Mouse (Mus musculus) bone marrow macrophage, adult 2 months (primary cell): ENCODE measurements around the gene Psrc1.

Experiments
- CTCF ChIP-seq: IDR thresholded peaks from 2 replicates; pipeline ENCODE4 v1.5.1; 2012; ENCODE audit warnings: low read depth, mild to moderate bottlenecking, low read length, moderate library complexity
- POLR2A ChIP-seq: IDR thresholded peaks from 2 replicates; pipeline ENCODE4 v1.6.1; 2012; ENCODE audit warnings: mild to moderate bottlenecking, low read depth, low read length, borderline replicate concordance

DNA sequence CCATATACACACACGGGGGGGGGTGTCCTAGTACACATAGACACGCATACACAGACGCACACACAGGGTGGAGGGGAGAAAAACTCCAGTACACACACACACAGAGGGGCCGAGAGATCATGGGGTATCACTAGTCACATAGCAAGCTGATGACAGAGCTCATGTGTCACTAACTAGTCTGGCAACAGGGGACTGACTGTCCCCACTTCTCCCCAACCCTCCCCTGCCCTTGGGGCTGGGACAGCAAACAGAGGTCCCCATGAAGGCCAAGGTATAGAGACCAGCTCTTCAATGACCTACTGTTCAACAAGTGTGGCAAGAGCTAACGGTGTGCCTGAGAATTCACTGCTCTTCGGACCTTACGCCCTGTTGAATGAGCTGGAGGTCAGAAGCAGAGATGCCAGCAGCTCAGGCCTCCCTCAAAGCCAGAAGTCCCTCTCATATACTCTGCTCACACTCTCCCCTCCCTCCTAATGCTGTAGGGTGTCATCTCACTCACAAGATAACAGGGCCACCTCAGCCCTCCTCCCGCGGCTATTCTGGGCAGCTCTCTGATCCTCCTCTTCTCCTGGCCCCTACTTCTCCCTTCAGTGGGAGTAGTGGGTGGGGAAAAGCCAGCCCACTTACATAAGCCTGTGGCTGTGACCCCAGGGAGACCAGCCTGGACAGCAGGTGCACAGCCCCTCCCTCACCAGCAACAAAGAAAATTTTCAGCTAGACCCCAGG, 19.2 kb upstream of the Psrc1 start, which contains the start of gene Mybphl:
- no peak for TF ChIP-seq CTCF
- TF ChIP-seq POLR2A, result no peak
